Mouse (Mus musculus) cerebellum, adult 2 months (tissue): ENCODE measurements around the gene Cactin. TPM values are rescaled to one million over a fixed set of nuclear protein-coding genes. Genes with fewer than 3 reads are reported as not detected.

ENCODE experiments used
- DNase-seq, 2 experiments: peaks; one replicate each; pipeline ENCODE4 v3.0.0; 2021
- H3K27ac ChIP-seq: fragments of 200-500 bp; 2 replicates; pipeline ENCODE4 v1.5.1; 2012; ENCODE audit warnings: low read length, control low read depth, inconsistent platforms; ENCODE audit not compliant: insufficient read depth
- H3K27me3 ChIP-seq: fragments of 200-500 bp; 2 replicates; pipeline ENCODE4 v1.6.1; 2012; ENCODE audit warnings: inconsistent platforms, mild to moderate bottlenecking, low read length, moderate library complexity; ENCODE audit not compliant: control insufficient read depth, insufficient read depth
- H3K4me1 ChIP-seq: fragments of 200-500 bp; 2 replicates; pipeline ENCODE4 v1.6.1; 2011; ENCODE audit warnings: low read length; ENCODE audit not compliant: control insufficient read depth, insufficient read depth
- H3K4me3 ChIP-seq: fragments of 200-500 bp; replicated peaks from 2 replicates; pipeline ENCODE3; 2011; ENCODE audit warnings: mild to moderate bottlenecking, low read depth, low read length, control low read depth; ENCODE audit not compliant: insufficient read depth
- CTCF ChIP-seq: fragments of 200-500 bp; IDR thresholded peaks from 2 replicates; pipeline ENCODE4 v1.5.1; 2011; ENCODE audit warnings: low read depth, mild to moderate bottlenecking, control low read depth, low read length, moderate library complexity, borderline replicate concordance; ENCODE audit not compliant: insufficient read depth
- POLR2A ChIP-seq: fragments of 200-500 bp; IDR thresholded peaks from 2 replicates; pipeline ENCODE4 v1.6.1; 2011; ENCODE audit warnings: low read length, control low read depth, borderline replicate concordance; ENCODE audit not compliant: insufficient read depth
- WGBS: fragments of 180-500 bp; shearing (Covaris S2); methylation state at CpG from one replicate; pipeline ENCODE4 v1.1.7; 2018; 5-methylcytosine and 5-hydroxymethylcytosine counted together
- polyA plus RNA-seq: library from polyadenylated mRNA; depleted of rRNA; stranded (reverse); fragments of >200 nt; gene quantifications from 2 replicates; pipeline ENCODE4 v1.2.3, GENCODE M21; 2012

The Cactin gene
- polyA plus RNA-seq, 1 experiment = 36.3 TPM

- H3K27me3 ChIP-seq = no peaks in the 10 kb centered on the region
- 82% methylated on average over 27 of the region's 27 CpGs for WGBS
- TF ChIP-seq POLR2A (no peak), CTCF (no peak)
- no peak overlapping the region for H3K27ac ChIP-seq
- peak in 1 of 2 experiments; percentile 41 for DNase-seq
- H3K4me1 ChIP-seq = peaks cover 13% of the 10 kb centered on the region; the same call in 1 of the 2 replicates
- no peak overlapping the region for H3K4me3 ChIP-seq
Measured at GRCm38 (mm10) chr10:81322444-81322843, 1.5 kb downstream of the Cactin start.

- DNase-seq = no peak
- 86% methylated on average over 23 of the region's 23 CpGs for WGBS
- no peaks in the 10 kb centered on the region for H3K27me3 ChIP-seq
- peaks cover 12% of the 10 kb centered on the region; the same call in 1 of the 2 replicates for H3K4me1 ChIP-seq
- no peak overlapping the region for H3K27ac ChIP-seq
- no peak overlapping the region for H3K4me3 ChIP-seq
- no peak for TF ChIP-seq CTCF
- no peak for TF ChIP-seq POLR2A
Measured at GRCm38 (mm10) chr10:81323141-81323775, 2.4 kb downstream of the Cactin start.

GRCm38 (mm10) chr10:81323791-81324530 lies 3.1 kb downstream of the Cactin start:
- WGBS = 77% methylated on average over 18 of the region's 18 CpGs
- TF ChIP-seq POLR2A (no peak), CTCF (no peak)
- Histone ChIP-seq H3K4me1 (peaks cover 9% of the 10 kb centered on the region; the same call in 1 of the 2 replicates), H3K4me3 (no peak overlapping the region), H3K27ac (no peak overlapping the region), H3K27me3 (no peaks in the 10 kb centered on the region)
- no peak for DNase-seq

GRCm38 (mm10) chr10:81325176-81325575 lies 4.3 kb downstream of the Cactin start:
- Histone ChIP-seq H3K27ac (no peak overlapping the region), H3K4me1 (no peaks in the 10 kb centered on the region), H3K27me3 (no peaks in the 10 kb centered on the region), H3K4me3 (no peak overlapping the region)
- DNase-seq = no peak
- TF ChIP-seq CTCF (no peak), POLR2A (no peak)
- 90% methylated on average over 21 of the region's 21 CpGs for WGBS

DNA sequence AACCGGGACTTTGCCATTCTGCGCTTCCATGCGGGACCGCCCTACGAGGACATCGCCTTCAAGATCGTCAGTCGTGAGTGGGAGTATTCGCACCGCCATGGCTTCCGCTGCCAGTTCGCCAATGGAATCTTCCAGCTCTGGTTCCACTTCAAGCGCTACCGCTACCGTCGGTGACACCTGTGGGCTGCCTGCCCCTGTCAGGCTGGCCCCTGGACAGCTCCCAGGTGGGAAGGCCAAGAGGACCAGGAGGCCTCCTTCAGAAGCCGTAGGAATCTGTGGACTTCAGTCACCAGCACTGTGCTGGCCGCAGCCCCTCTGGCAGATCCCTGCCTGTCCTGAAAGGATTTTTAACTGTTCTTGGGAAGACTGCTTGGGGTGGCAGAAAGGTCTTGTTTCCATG lies 4.9 kb downstream of the Cactin start:
- TF ChIP-seq POLR2A (no peak), CTCF (no peak)
- no peak overlapping the region for H3K4me3 ChIP-seq
- no peaks in the 10 kb centered on the region for H3K27me3 ChIP-seq
- no peaks in the 10 kb centered on the region for H3K4me1 ChIP-seq
- no peak overlapping the region for H3K27ac ChIP-seq
- 90% methylated on average over 18 of the region's 18 CpGs for WGBS
- no peak for DNase-seq

DNA sequence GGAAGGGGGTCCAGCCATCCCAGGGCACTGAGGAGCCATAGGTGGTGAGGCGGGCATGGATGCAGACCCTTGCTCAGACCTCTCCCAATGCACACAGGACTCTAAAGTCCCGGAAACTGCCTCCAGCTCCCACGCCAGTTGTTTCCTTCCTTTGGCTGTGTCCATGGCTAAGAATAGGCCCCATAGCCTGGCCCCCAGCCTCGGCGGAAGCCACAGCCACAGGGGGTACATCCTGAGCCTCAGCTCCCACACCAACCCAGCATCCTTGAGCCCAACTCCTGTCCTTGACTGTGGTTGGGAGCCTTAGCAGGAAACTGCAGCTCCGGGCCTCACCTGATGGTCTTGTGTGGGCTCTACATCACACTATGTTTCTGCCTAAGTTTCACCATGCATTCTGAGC lies 6.0 kb downstream of the Cactin start:
- TF ChIP-seq CTCF (no peak), POLR2A (no peak)
- DNase-seq = no peak
- whole genome bisulfite sequencing = 61% methylated on average over 6 of the region's 6 CpGs
- Histone ChIP-seq H3K4me1 (no peaks in the 10 kb centered on the region), H3K4me3 (no peak overlapping the region), H3K27ac (no peak overlapping the region), H3K27me3 (no peaks in the 10 kb centered on the region)

- H3K4me1 ChIP-seq = no peaks in the 10 kb centered on the region
- 0 out of 2 replicates have a peak, but pooled peaks cover 1% of the 10 kb centered on the region for H3K27me3 ChIP-seq
- no peak for DNase-seq
- no peak overlapping the region for H3K4me3 ChIP-seq
- no peak overlapping the region for H3K27ac ChIP-seq
- WGBS = 48% methylated on average over 2 of the region's 2 CpGs
- no peak for TF ChIP-seq CTCF
- TF ChIP-seq POLR2A = no peak
Measured at GRCm38 (mm10) chr10:81327959-81328358, 7.1 kb downstream of the Cactin start.

DNA sequence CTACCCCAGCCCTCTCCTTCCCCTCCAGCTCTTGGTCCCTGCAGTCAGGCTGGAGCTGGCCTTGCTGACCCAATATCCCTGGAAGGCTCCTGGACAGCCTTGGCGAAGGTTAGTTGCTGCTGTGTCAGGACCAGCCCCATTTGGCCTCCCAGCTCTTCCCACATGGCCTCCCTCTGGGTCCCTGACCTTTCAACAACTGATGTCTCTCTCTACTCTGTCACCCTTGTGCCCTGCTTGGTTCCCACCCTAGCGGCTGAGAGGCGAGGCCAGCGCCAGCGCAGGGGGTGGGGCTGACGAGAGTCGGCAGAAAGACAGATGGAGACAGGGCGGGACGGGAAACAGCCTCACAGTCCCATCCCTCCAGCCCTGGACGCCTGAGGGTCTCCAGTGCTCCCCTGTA lies 7.5 kb downstream of the Cactin start, which contains the start of gene Tbxa2r:
Gene Tbxa2r (plus strand): TSS at position 346 of the 400 bp plus-strand sequence.
- Histone ChIP-seq H3K27ac (no peak within 1 kb of the TSS), H3K4me3 (no peak within 1 kb of the TSS), H3K27me3 (0 out of 2 replicates have a peak, but pooled peaks cover 1% of the 10 kb centered on the region), H3K4me1 (no peaks in the 10 kb centered on the region)
- no peak for DNase-seq
- TF ChIP-seq POLR2A (no peak), CTCF (no peak)
- WGBS = 17% methylated on average over 10 of the region's 10 CpGs
